Mouse (Mus musculus): ENCODE data around the gene Peli1. TPM values are rescaled to one million over a fixed set of nuclear protein-coding genes. Genes with fewer than 3 reads are reported as not detected.

The Peli1 gene
- 27.4 and 30.9 TPM in 2 replicates for polyA plus RNA-seq (2012; rRNA removed)

DNA sequence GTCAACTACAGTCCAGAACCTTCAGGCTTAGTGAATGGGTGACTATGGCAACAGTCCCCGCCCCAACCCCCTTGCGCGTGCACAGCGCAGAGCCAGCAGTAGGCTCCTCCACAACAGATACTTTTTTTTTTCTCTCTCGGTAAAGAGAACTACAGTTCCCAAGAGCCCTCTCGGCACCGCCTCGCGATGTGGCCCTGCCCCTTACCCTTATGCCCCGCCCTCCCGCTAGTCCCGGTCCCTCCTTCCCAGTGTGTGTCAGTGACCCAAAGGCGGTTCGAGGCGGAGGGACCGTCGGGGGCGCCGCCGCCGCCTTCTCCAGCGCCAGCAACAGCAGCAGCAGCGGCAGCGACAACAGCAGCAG lies at the start of gene Peli1:
Gene Peli1 (plus strand): TSS at position 225 of the 361 bp plus-strand sequence.
- peak; percentile 96 for DNase-seq (ENCODE audit: low spot score)

DNA sequence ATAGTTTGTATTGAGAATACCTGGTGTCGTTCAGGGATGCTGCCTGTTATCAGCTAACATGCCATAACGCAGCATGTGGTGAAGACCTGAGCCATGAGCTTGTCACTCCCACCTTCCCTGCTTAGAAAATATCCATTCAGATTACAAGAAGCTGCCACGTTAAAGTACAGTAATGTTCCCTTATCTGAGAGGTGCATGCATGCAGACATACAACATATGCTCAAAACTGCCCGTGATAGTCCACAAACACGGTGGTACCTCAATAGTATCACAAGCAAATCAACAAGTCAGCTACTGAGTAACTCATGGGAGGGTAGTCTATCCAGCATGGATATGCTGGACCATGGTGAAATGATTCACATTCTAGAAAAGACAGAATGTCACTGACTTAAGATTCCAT lies 48.5 kb upstream of the Peli1 start:
- DNase-seq (ENCODE audit: low spot score), result no peak

DNA sequence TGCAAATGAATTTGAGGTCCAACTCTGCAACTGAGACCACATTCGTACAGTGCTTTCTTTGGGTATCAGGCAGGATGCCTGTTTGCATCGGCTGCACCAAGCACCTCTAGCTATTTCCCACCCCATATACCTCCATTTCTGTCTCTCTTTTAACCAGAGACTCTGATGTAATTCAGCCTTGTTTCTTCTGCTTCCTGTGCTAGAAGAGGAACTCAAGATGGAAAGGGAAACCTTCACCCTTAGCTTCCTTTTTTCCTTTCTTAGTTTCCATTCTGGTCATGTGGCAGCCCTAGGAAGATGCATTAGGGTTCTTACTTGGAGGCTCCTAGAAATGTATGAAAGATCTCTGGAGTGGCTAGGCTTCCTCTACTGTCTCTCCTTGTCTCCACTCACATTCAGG lies 44.9 kb upstream of the Peli1 start:
- no peak for DNase-seq (ENCODE audit: low spot score)

DNA sequence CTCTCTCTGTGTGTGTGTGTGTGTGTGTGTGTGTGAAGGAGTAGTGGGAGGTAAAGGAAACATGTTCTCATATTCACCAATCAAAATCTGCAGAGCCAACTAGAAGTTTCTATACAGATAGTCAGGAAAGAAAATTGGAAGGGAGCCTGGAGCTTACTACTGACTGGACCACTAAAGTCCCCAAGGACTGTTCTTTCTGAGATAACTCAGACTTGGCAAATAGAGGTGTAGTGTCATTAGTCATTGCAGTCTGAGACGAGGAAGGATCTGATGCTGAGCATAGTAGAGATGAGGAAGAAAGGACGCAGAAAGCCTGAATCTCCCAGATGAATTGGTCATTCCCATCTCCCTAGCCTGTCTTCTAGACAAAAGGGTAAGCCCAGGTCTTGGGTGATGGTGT lies 43.2 kb upstream of the Peli1 start:
- DNase-seq (ENCODE audit: low spot score), result no peak

DNA sequence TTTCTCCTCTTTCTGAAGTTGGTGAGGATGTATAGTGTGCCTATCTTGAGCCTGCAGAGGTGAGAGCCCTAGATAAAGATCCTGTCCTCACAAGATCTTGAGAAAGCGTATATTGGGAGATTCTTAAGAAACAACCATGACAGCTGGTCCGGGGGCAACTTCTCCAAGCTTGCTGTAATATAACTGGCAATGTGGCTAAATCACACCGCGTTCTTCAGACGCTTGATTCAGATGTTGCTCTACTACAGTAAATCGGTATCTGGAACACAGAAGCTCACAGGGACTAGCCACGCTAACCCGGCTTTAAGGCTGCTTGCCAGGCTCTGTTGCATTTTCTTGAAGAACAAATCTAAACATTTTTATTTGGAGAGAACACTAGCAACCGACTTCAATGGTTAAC lies 39.4 kb upstream of the Peli1 start:
- DNase-seq (ENCODE audit: low spot score), result no peak

DNA sequence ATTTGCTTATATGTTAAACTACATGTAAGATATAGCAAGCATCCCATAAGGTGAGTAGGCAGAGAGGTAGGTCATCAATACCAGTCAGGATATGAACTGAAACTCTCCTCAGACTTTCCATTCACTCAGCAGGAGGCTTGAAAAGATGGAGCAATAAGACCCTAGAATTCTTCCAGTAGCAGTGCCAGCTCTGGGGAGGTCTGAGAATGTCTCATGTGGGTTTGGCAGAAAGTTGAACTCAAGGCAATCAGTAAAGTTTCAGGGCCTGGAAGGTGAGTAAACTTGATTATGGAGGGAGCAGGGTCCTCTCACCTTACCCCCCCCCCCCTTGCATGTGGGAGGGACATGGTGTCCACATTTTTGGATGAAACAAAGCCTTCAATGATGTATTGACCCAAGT lies 36.5 kb upstream of the Peli1 start:
- no peak for DNase-seq (ENCODE audit: low spot score)

DNA sequence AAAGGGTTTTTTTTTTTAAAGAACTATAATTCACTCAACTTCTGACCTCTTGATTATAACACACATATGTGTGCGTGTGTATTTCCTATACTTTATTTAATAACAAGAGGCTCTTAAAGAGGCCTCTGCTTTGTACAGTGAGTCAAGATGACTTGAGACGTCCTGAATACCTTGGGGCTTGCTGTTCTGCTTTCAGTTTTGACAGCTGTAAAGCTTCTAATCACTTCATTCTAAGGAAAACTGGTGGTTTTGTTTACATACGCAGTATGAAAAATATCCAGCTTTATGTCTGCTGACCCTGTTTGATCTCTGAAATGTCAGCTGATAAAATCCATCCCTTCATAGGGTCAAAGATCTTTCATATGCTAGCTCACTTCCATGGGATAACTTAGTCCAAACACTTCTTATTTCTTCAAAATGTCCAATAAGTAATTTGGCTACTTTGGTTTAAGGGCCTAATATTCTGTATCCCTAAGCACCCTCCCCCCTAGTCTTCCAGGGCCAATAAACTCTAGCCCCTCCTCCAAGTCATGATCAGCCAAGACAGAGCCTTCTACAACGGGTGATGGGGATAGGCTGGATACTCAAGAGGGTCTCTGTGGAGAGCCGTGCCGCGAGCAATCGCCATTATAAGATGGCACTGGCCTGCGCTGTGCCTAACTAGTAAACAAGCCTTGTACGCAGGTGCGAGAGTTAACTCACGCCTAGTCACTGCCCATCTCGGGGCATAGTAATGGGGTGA lies 34.8 kb upstream of the Peli1 start:
- no peak for DNase-seq (ENCODE audit: low spot score)

DNA sequence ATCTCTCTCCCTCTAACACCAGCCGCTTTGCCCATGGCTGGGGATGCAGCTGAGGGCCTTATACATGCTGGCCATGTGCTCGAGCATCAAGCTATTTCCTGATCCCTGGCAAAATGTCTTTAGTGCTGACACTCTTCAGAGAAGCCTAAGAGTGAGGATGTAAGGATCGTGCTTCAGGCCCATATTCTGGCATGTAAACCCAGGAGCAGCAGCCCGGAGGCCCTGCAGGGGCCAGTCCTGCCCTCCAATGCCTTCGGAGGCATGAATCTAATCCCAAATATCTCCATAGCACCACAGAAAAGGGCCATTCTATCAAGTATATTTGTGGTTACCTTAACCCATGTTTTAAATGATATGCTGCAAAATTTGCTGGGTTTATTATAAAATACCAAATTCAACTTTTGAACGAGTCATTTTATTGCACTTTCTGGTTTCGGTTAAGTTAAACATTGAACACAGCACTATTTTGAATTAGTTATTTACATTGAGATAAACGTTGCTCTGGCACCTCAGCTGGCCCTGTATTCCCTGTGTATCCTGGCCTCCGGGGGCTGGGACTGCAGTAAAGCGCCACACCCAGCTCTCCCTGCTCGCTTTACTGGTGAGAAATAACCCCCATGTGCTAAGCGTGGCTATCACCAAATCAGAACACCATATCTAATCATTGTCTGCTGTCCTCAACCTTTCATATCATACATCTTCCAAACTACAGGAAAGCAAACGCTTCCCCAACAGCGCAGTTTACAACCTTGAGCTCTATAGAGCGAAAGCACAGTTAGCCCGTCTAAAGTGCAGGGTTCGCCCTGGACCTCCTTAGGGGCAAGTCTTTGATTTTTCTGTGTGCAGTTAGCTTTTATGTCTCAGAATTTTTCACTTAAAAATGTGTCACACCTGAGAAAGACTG lies 33.3 kb upstream of the Peli1 start:
- DNase-seq (ENCODE audit: low spot score), result no peak

DNA sequence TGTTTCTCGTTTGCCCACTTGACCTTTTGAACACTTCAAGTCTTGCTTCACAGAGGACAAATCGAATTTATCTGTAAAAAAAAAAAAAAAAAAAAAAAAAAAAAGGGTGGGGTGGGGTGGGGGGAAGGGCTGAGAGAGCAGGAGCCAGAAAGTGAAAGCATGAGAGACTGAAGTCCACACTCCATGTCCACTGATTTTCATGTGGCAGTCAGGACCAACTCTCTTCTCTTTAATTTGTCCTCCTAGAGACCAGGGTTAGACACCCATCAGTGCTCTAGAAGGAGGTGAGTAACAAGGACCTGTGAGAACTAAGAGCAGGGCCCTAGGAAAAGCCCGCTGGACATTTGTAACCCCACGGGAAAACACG lies 32.7 kb upstream of the Peli1 start:
- DNase-seq (ENCODE audit: low spot score), result no peak

DNA sequence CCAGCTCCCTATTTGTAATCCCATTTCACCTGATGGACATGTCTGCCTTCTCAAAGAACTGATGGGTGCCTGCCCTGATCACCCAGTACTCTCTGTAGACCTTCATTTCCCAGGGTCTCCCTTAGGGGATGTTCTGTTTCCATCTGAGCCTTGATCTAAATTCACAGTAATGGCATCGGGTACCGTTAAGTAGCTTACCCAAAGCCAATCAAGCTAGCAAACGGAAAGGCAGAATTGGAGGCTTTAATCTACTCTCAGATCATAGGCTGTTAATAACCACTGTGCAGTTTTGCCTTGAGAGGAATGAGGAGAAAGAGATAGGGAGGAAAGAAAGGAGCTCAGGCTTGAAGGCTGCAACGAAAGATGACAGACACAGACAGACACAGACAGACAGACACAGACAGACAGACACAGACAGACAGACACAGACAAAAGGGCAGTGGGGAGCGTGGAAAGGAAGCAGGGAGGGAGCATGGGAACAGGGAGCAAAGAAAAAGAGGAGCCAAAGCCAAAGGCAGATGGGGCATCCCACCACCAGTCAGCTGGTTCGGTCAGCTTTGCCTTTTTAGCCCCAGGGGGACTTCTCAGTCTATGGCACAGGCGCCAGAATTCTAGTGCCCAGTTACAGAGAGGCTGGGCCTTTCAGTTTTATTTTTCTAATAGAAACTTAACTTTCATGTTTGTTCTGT lies 30.6 kb upstream of the Peli1 start:
- no peak for DNase-seq (ENCODE audit: low spot score)

DNA sequence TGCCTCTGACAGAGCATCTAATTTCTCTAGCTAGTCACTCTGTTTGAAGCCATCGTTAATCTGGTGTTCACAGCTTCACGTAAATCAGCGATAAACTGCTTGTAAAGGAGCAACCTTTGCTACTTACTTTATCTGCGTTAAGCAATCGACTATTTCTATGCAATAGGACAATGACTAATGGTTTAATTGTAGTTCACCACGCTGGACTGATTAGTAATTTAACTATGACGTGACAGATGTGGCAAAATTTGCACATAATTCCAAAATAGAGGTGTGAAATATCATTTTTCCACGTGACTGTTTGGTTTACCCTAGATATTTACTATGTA lies 30.1 kb upstream of the Peli1 start:
- no peak for DNase-seq (ENCODE audit: low spot score)

DNA sequence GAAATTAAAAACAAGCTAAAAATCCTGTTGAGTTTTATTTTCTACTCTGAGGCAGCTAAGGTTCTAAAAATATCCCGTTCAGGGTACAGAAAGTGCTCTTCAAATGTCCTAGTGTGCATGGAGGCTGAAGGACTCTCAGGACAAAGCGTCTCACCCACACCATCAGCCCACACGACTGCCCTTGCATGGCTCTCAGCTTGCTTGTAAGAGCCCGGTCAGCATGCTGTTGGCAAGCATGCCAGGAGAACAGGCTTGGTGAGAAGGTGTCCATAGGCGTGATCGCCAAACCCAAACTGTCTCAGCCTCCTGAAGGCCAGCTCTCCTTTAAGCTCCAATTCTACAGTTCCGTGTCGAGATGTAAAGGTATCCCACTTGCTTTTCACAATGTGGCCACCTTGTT lies 29.7 kb upstream of the Peli1 start:
- DNase-seq (ENCODE audit: low spot score), result no peak

DNA sequence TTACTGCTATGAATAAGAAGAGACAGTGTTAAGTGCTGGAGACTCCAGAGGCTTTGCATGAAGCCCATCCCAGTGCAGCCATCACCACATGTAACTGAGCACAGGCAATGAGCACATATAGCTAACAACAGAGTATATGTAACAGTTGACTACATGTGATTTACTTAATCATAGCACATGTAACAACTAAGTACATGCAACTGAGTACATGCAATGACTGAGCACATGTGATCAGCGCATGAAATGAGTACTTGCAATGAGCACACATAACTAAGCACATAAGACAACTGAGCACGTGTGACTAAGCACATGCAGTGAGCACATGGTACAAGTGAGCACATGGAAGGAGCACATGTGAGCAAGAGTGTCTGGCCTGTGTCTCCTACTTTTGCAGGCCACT lies 29.0 kb upstream of the Peli1 start:
- no peak for DNase-seq (ENCODE audit: low spot score)

DNA sequence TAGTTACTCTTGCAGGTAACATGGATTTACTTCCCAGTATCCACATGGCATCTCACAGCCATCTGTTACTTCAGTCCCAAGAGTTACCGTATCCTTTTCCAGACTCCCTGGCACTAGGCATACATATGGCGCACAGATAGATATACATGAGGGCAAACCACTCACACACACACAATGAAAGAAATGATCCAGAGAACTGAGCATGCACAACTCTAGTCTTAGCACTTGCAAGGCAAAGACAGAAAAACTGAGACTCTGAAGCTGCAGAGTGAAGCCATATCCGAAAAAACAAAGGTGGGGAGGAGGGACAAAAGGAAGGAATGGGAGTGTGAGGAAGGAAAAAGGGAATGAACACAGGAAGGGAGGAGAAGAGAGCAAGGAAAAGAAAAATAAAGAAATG lies 27.8 kb upstream of the Peli1 start:
- no peak for DNase-seq (ENCODE audit: low spot score)

DNA sequence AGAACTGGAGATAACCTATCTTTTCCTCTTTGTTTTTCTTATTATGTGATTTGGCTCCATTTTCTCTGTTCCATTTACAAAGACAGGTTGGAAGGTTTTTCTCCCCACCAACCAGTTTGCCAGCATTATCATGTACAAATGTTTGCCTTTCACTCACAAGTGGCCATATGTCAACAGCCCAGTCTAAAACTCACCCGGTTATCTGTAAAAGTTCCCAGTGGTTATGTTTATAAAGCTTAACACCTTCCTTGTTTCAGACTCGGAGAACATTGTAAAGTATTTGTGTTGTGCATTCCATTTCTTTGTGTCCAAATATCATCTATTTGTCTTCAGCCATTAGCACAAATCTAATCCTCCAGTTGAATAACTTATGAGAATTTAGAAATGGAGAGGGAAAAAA lies 11.7 kb upstream of the Peli1 start:
- no peak for DNase-seq (ENCODE audit: low spot score)

DNA sequence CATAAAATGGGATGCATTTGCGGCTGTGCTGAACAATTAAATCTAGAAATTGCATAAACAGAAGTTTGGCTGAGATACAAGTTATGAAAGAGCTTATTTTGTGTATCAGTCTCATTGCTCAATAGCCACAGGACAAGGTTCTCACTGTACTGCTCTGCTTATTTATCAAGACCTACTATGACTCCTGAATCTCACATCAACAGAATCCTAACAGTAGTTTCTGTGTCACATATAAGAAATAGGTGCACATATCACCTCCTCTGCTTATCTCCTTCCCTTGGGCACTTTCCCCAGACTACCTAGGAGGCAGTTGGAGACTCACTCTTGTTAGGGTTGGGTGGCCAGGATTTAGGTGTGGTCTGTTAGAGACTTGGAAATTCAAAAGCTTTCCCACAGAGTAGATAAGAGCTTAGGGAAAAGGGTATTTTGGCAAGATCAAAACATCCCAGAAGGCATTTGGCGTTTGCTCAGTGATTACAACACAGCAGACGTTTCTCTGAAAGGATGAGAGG lies 11.2 kb upstream of the Peli1 start:
- no peak for DNase-seq (ENCODE audit: low spot score)

DNA sequence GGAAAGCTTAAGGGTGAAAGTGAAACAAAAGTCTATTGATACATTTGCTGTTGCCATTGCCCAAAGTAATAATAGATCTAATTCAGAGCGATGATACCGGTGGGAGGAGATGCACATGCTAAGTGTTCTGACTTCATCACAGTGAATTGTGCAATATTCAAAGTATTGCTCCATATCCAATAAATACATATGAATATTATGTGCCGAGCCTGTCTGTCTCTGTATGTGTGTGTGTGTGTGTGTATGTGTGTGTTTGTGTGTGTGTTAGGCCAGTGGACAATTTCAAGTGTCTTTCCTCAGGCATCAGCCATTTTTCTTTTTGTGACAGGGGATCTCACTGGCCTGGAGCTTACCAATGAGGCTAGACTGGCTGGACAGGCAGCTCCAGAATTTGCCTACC lies 9.9 kb upstream of the Peli1 start:
- DNase-seq (ENCODE audit: low spot score), result no peak

DNA sequence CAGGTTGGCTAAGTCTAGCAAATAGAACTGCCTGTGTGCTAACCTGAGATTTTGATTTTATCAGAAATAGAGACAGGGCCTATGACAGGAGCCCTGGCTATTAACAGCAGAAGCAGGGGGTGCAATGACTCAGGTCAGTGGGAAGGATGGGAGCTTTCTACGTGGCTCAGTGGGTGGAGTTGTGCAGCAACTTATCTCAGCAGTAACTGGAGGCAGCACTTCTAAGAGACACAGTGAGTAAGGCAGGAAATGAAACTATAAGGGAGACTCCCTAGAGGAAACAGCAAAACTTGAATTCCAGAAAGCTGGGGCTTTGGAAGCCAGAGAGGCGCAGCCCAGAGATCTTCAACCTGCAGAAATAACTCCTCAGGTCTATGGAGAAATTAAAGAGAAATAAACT lies 8.4 kb upstream of the Peli1 start:
- no peak for DNase-seq (ENCODE audit: low spot score)

DNA sequence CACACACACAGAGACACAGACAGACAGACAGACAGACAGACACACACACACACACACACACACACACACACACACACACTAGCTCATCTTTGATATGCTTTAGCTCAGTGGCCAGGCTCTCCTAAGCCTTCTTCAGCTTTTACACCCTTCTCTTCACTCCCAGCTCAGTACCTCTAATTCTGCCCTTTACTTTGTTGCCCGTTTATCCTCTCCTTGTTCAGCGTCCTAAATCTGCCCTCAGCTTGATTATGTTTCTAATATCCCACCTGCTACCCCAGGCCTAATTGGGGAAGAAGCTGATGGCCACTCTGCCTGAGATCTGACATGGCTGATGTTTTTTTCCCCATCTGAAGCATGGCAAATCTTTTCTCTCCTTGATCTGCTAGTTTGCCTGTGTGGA lies 2.7 kb upstream of the Peli1 start:
- DNase-seq (ENCODE audit: low spot score), result no peak

DNA sequence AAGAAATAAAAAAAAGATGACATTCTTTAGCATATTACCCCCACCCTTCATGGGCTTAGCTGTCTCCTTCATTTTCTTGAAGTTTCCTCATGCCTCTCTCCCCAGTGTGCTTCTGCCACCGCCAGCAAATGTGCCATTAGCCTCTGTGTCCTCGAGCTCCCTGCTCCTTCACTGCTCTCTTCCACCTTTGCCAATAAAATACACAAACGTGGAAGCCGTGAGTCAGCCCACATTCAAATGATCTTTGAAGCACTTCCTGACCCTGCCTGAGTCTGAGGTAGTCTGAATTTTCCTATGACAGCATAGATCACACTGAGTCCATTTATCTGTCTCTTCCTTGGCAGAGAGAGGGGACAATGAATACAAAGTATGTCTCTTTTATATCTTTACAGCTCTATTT lies 1.5 kb upstream of the Peli1 start:
- no peak for DNase-seq (ENCODE audit: low spot score)

DNA sequence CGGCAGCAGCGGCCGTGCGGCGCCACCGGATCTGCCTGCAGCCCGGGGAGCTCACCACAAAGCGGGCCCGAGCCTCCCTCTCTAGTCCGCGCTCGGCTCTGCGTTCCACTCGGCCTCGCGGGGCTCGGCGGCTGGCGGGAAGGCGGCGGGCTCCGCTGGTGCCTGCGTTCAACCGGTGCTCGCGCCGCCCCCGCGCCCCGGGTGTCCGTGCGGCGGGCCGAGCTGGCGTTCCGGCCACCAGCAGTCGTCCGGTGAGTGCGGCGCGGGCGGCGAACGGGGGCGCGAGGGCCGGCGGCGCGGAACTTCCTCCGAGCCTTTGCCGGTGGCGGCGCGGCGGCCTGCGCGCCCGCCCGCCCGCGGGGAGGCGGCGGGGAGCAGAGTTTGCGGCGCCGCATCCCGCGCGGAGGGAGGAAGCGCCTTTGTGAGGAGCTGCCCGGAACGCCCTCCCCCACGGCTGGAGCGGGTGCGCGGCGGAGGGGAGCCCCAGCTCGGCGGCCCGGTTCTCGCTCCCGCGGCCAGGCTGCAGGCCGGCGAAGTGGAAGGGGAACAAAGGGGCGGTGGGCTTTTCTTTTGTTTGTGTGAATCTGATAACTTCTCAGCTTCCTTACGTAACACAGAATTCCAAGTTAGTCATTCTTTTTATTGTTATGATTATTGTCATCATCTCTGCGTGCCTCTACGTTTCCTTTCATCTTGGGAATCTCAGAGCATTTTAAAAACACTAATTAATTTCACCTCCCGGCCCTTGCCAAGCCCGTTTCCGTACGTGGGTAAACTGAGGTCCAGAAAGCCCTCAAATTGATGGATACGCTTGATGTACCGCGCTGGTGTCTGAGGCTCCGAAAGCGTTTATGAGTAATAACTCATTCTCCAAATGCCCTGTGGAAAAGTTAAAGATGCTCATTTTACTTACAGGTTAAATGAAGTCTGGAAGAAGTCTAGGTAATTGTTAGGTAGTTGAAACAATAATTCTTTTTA lies 626 bp downstream of the Peli1 start:
- no peak for DNase-seq (ENCODE audit: low spot score)

DNA sequence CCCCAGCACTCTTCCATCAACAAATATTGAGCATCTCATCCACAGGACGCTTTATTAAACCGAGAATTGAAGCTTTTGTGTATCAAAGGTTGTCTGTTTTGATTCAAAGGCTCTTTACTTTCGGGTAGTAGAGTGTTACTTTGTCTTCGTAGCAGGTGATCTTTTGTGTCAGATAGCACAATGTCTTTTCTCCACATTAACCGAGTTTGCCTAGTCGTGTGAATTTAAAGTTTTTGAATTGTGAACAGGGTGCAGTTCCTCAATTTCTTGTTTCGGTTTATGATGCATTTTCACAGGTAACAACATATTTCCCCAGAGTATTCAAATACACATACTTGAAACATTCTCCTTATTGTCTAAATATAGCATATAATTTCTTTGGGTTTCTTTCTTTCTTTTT lies 1.5 kb downstream of the Peli1 start:
- DNase-seq (ENCODE audit: low spot score), result no peak

Data from urinary bladder, adult 2 months (tissue).